Mouse (Mus musculus) heart, embryonic 11.5 days (tissue): ENCODE results near the gene Gm44511. TPM values are rescaled to one million over a fixed set of nuclear protein-coding genes. Genes with fewer than 3 reads are reported as not detected.
"Not testable (repeated sequence)": the region's sequence is repeated elsewhere in the genome, so short reads cannot be mapped to it uniquely, and the experiment has no call there.

Source experiments
- ATAC-seq: fragments of 200-750 bp; cut with Nextera tagmentation; replicated peaks from 2 replicates; pipeline ENCODE4 v1.8.0; 2017; ENCODE audit warnings: moderate library complexity; ENCODE audit not compliant: insufficient number of reproducible peaks, low FRiP score, low TSS enrichment
- H3K27ac ChIP-seq: fragments of 300-500 bp; sonication (generic); 2 replicates; pipeline ENCODE4 v1.5.1; 2014; ENCODE audit warnings: mild to moderate bottlenecking, low read depth, low read length
- H3K27me3 ChIP-seq: fragments of 300-500 bp; sonication (generic); 2 replicates; pipeline ENCODE4 v1.6.1; 2014; ENCODE audit warnings: mild to moderate bottlenecking, low read length, mixed read lengths; ENCODE audit not compliant: control insufficient read depth, insufficient read depth
- H3K36me3 ChIP-seq: fragments of 300-500 bp; sonication (generic); 2 replicates; pipeline ENCODE4 v1.6.1; 2014; ENCODE audit warnings: mild to moderate bottlenecking, low read length, moderate library complexity, mixed read lengths; ENCODE audit not compliant: control insufficient read depth, insufficient read depth
- H3K4me1 ChIP-seq: fragments of 300-500 bp; sonication (generic); 2 replicates; pipeline ENCODE4 v1.6.1; 2014; ENCODE audit warnings: low read length; ENCODE audit not compliant: control insufficient read depth, insufficient read depth
- H3K4me2 ChIP-seq: fragments of 300-500 bp; sonication (generic); 2 replicates; pipeline ENCODE4 v1.6.1; 2014; ENCODE audit warnings: mild to moderate bottlenecking, moderate library complexity
- H3K4me3 ChIP-seq: fragments of 300-500 bp; sonication (generic); 2 replicates; pipeline ENCODE4 v1.5.1; 2014; ENCODE audit warnings: low read depth, low read length
- H3K9ac ChIP-seq: fragments of 300-500 bp; sonication (generic); 2 replicates; pipeline ENCODE4 v1.6.1; 2014; ENCODE audit warnings: mild to moderate bottlenecking, low read depth, low read length, moderate library complexity
- H3K9me3 ChIP-seq: fragments of 300-500 bp; sonication (generic); replicated peaks from 2 replicates; pipeline ENCODE4 v1.6.1; 2016; ENCODE audit warnings: low read length; ENCODE audit not compliant: control insufficient read depth
- WGBS: fragments of 180-500 bp; shearing (Covaris S2); extraction: QIAGEN DNeasy Blood & Tissue Kit; methylation state at CpG from one replicate; pipeline ENCODE4 v1.1.7; 2014; ENCODE audit not compliant: insufficient replicate concordance; 5-methylcytosine and 5-hydroxymethylcytosine counted together
- polyA plus RNA-seq: library from polyadenylated mRNA; unstranded; fragments of >200 nt; fragmentation: Nextera tagmentation; extraction: Ambion mirVana; gene quantifications from 2 replicates; pipeline ENCODE4 v1.2.1, GENCODE M21; 2014

Gm44511 gene
- polyA plus RNA-seq, 1 experiment from 2014 or later = not detected

GRCm38 (mm10) chr6:128799144-128799895 is 26.8 kb downstream of the Gm44511 start:
- Histone ChIP-seq H3K4me2 (peak overlapping the region; percentile 66), H3K27ac (0 out of 2 replicates have a peak overlapping the region, but pooled peaks have one; percentile 15), H3K4me3 (peak overlapping the region; percentile 68), H3K9ac (peak overlapping the region; percentile 74)
- H3K36me3 ChIP-seq, H3K27me3 ChIP-seq, H3K9me3 ChIP-seq, H3K4me1 ChIP-seq: not testable (repeated sequence)
- peak; percentile 77 for ATAC-seq
- under 1% methylated on average over 49 of the region's 49 CpGs for WGBS

- Histone ChIP-seq H3K9ac (peak overlapping the region; percentile 74), H3K4me3 (peak overlapping the region; percentile 68), H3K27ac (0 out of 2 replicates have a peak overlapping the region, but pooled peaks have one; percentile 15), H3K4me2 (peak overlapping the region; percentile 56)
- H3K36me3 ChIP-seq, H3K9me3 ChIP-seq, H3K4me1 ChIP-seq, H3K27me3 ChIP-seq: not testable (repeated sequence)
- ATAC-seq = peak; percentile 62
- under 1% methylated on average over 20 of the region's 20 CpGs for WGBS
These were observed 27.4 kb downstream of the Gm44511 start for GRCm38 (mm10) chr6:128798772-128799143.

- no peak for ATAC-seq
- 16% methylated on average over 15 of the region's 15 CpGs for WGBS
- peak overlapping the region; percentile 71 for H3K4me2 ChIP-seq
- no peaks in the 10 kb centered on the region for H3K9me3 ChIP-seq
- H3K27me3 ChIP-seq = no peaks in the 10 kb centered on the region
- 0 out of 2 replicates have a peak overlapping the region, but pooled peaks have one; percentile 36 for H3K9ac ChIP-seq
- peak overlapping the region; percentile 68 for H3K4me3 ChIP-seq
- H3K27ac ChIP-seq = no peak overlapping the region
- no peaks in the 10 kb centered on the region for H3K36me3 ChIP-seq
- 0 out of 2 replicates have a peak, but pooled peaks cover 3% of the 10 kb centered on the region for H3K4me1 ChIP-seq
These were observed 28.0 kb downstream of the Gm44511 start for GRCm38 (mm10) chr6:128797936-128798771.

GRCm38 (mm10) chr6:128797185-128797905 is 28.8 kb downstream of the Gm44511 start:
- WGBS = 71% methylated on average over 12 of the region's 12 CpGs
- Histone ChIP-seq H3K9me3 (no peaks in the 10 kb centered on the region), H3K27ac (no peak overlapping the region), H3K9ac (0 out of 2 replicates have a peak overlapping the region, but pooled peaks have one; percentile 36), H3K4me1 (0 out of 2 replicates have a peak, but pooled peaks cover 3% of the 10 kb centered on the region), H3K36me3 (no peaks in the 10 kb centered on the region), H3K4me2 (peak overlapping the region; percentile 71), H3K4me3 (peak overlapping the region; percentile 68; the same call in 1 of the 2 replicates), H3K27me3 (no peaks in the 10 kb centered on the region)
- ATAC-seq = no peak

- H3K4me1 ChIP-seq = 0 out of 2 replicates have a peak, but pooled peaks cover 3% of the 10 kb centered on the region
- 58% methylated on average over 8 of the region's 8 CpGs for WGBS
- no peaks in the 10 kb centered on the region for H3K27me3 ChIP-seq
- ATAC-seq = no peak
- no peak overlapping the region for H3K4me2 ChIP-seq
- H3K4me3 ChIP-seq = no peak overlapping the region
- H3K27ac ChIP-seq = no peak overlapping the region
- H3K9me3 ChIP-seq = no peaks in the 10 kb centered on the region
- H3K9ac ChIP-seq = no peak overlapping the region
- no peaks in the 10 kb centered on the region for H3K36me3 ChIP-seq
These were observed 29.7 kb downstream of the Gm44511 start for GRCm38 (mm10) chr6:128796321-128796955.

- WGBS = 20% methylated on average over 6 of the region's 6 CpGs
- ATAC-seq = no peak
- H3K9me3 ChIP-seq = no peaks in the 10 kb centered on the region
These were observed 32.4 kb downstream of the Gm44511 start for GRCm38 (mm10) chr6:128793734-128794133.

GRCm38 (mm10) chr6:128790491-128790994 is 35.6 kb downstream of the Gm44511 start:
- H3K4me2 ChIP-seq, ATAC-seq, H3K4me3 ChIP-seq, H3K36me3 ChIP-seq, H3K9ac ChIP-seq, H3K27ac ChIP-seq, H3K9me3 ChIP-seq, H3K27me3 ChIP-seq, H3K4me1 ChIP-seq: not testable (repeated sequence)
- 84% methylated on average over 4 of the region's 4 CpGs for WGBS

More at GRCm38 (mm10) chr6:128793734-128794133, 32.4 kb downstream of the Gm44511 start:
- no peak overlapping the region for H3K9ac ChIP-seq
- no peak overlapping the region for H3K27ac ChIP-seq
- H3K4me3 ChIP-seq = no peak overlapping the region
- H3K27me3 ChIP-seq = no peaks in the 10 kb centered on the region
- no peak overlapping the region for H3K4me2 ChIP-seq
- 0 out of 2 replicates have a peak, but pooled peaks cover 3% of the 10 kb centered on the region for H3K4me1 ChIP-seq
- no peaks in the 10 kb centered on the region for H3K36me3 ChIP-seq
